Mouse (Mus musculus) neural tube, postnatal 0 days (tissue): Measurements from ENCODE around the gene Nid1. TPM values are rescaled to one million over a fixed set of nuclear protein-coding genes. Genes with fewer than 3 reads are reported as not detected.

Experiments
- polyA plus RNA-seq: library from polyadenylated mRNA; unstranded; fragments of >200 nt; fragmentation: Nextera tagmentation; extraction: Ambion mirVana; gene quantifications from 2 replicates; pipeline ENCODE4 v1.2.1, GENCODE M21; 2015

Gene Nid1
- 52.2 and 65.0 TPM in 2 replicates for polyA plus RNA-seq

GRCm38 (mm10) chr13:13437460-13438015 is at the start of gene Nid1:
Gene Nid1 (plus strand): TSS chr13:13437551.

DNA sequence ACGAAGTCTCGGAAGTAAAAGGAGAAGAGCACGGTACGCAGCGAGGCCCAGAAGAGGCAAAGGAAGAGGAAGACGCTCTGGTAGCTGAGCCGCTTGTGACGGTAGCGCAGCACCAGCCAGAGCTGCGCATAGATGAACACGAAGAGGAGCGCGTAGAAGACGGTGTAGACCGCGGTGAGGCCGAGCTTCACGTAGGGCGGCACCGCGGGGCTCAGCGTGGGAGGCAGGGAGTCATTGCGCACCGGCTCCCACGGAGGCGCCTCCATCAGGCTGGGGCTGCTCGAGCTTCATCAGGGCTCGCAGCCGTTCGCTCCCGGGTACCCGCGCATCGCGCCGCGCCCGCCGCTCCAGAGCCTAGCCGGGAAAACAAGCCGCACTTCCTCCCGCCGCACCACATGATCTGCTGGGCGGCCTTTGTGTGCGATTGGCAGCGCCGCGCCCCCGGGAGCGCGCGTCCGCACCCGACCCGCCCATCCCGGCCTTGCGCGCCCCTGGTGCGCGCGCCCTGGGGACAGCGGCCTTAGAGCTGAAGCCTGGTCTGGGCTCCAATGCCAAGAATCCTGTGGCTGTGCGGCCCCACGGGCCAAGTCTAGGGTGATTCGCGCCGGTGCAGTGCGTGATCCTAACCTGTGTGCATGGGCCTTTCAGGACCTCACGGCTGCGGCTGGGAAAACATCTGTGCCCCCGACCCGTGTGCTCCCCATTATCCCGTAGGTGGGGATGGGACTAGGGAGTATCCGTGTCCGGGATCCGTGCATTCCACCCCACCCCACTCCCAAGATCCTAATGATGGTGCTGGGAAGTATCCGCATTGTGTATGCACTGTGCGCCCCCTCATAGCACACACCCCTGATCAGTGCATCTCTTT is 43.9 kb upstream of the Nid1 start, which contains the start of gene Gpr137b:
Gene Gpr137b (minus strand): TSS at position 787 of the 868 bp plus-strand sequence.

Other genes with a start within 250 kb of the Nid1 start
- 22.6 and 25.9 TPM in 2 replicates for gene Gpr137b, start 43.5 kb upstream of the Nid1 start, polyA plus RNA-seq
- gene Lyst, start 152.8 kb downstream of the Nid1 start, polyA plus RNA-seq, result 4.7 and 5.3 TPM in 2 replicates